Mouse (Mus musculus) heart, postnatal 0 days (tissue): ENCODE data around the gene Med27. TPM values are rescaled to one million over a fixed set of nuclear protein-coding genes. Genes with fewer than 3 reads are reported as not detected.

ENCODE experiments used
- ATAC-seq: fragments of 200-750 bp; cut with Nextera tagmentation; 2 replicates; pipeline ENCODE4 v1.8.0; 2017; ENCODE audit warnings: low read depth, moderate number of reproducible peaks, moderate library complexity; ENCODE audit not compliant: insufficient read depth
- DNase-seq: peaks from one replicate; pipeline ENCODE4 v3.0.0-alpha.2; 2016; ENCODE audit warnings: low spot score
- H3K27ac ChIP-seq: fragments of 300-500 bp; sonication (generic); 2 replicates; pipeline ENCODE4 v1.5.1; 2014; ENCODE audit warnings: low read depth, mild to moderate bottlenecking
- H3K27me3 ChIP-seq: fragments of 300-500 bp; sonication (generic); 2 replicates; pipeline ENCODE4 v1.6.1; 2014; ENCODE audit warnings: low read length, mixed read lengths; ENCODE audit not compliant: control insufficient read depth, insufficient read depth
- H3K36me3 ChIP-seq: fragments of 300-500 bp; sonication (generic); replicated peaks from 2 replicates; pipeline ENCODE4 v1.6.1; 2014; ENCODE audit warnings: low read length, mixed read lengths; ENCODE audit not compliant: control insufficient read depth, insufficient read depth
- H3K4me1 ChIP-seq: fragments of 300-500 bp; sonication (generic); 2 replicates; pipeline ENCODE4 v1.6.1; 2014; ENCODE audit warnings: antibody characterized with exemption; ENCODE audit not compliant: control insufficient read depth, insufficient read depth
- H3K4me2 ChIP-seq: fragments of 300-500 bp; sonication (generic); 2 replicates; pipeline ENCODE4 v1.6.1; 2014; ENCODE audit warnings: low read depth, mild to moderate bottlenecking, low read length, moderate library complexity
- H3K4me3 ChIP-seq: fragments of 300-500 bp; sonication (generic); 2 replicates; pipeline ENCODE4 v1.5.1; 2014; ENCODE audit warnings: low read depth, low read length
- H3K9ac ChIP-seq: fragments of 300-500 bp; sonication (generic); replicated peaks from 2 replicates; pipeline ENCODE4 v1.6.1; 2014; ENCODE audit warnings: low read depth, low read length, mixed read lengths
- H3K9me3 ChIP-seq: fragments of 300-500 bp; sonication (generic); replicated peaks from 2 replicates; pipeline ENCODE4 v1.6.1; 2016; ENCODE audit warnings: low read length; ENCODE audit not compliant: control insufficient read depth
- CTCF ChIP-seq: IDR thresholded peaks from 2 replicates; pipeline ENCODE4 v1.5.1; 2016; ENCODE audit warnings: antibody characterized with exemption, control low read depth, low read depth
- EP300 ChIP-seq: IDR thresholded peaks from 2 replicates; pipeline ENCODE4 v1.6.1; 2016; ENCODE audit warnings: antibody characterized with exemption, low read depth
- whole genome bisulfite sequencing: fragments of 180-500 bp; shearing (Covaris S2); extraction: QIAGEN DNeasy Blood & Tissue Kit; methylation state at CpG from one replicate; pipeline ENCODE4 v1.1.7; 2014; 5-methylcytosine and 5-hydroxymethylcytosine counted together
- polyA plus RNA-seq: library from polyadenylated mRNA; unstranded; fragments of >200 nt; fragmentation: Nextera tagmentation; extraction: Ambion mirVana; gene quantifications from 2 replicates; pipeline ENCODE4 v1.2.1, GENCODE M21; 2015
- total RNA-seq: library from RNA; depleted of rRNA; stranded (reverse); fragments of >200 nt; gene quantifications from 2 replicates; pipeline ENCODE4 v1.2.3, GENCODE M21; 2014; ENCODE audit warnings: low replicate concordance

Gene Med27
- total and polyA plus RNA-seq, 2 experiments from 2014 or later = 26.6 to 52.6 TPM

GRCm38 (mm10) chr2:29404931-29405330 lies 58.3 kb downstream of the Med27 start:
- no peaks in the 10 kb centered on the region for H3K36me3 ChIP-seq
- peak; percentile 1 for DNase-seq
- H3K4me2 ChIP-seq = no peak overlapping the region
- H3K27ac ChIP-seq = no peak overlapping the region
- H3K9me3 ChIP-seq = no peaks in the 10 kb centered on the region
- WGBS = 82% methylated on average over 10 of the region's 10 CpGs
- H3K9ac ChIP-seq = no peak overlapping the region
- H3K27me3 ChIP-seq = no peaks in the 10 kb centered on the region
- ATAC-seq = no peak
- no peak for TF ChIP-seq EP300
- no peak for TF ChIP-seq CTCF
- no peak overlapping the region for H3K4me3 ChIP-seq
- peaks cover 16% of the 10 kb centered on the region for H3K4me1 ChIP-seq

DNA sequence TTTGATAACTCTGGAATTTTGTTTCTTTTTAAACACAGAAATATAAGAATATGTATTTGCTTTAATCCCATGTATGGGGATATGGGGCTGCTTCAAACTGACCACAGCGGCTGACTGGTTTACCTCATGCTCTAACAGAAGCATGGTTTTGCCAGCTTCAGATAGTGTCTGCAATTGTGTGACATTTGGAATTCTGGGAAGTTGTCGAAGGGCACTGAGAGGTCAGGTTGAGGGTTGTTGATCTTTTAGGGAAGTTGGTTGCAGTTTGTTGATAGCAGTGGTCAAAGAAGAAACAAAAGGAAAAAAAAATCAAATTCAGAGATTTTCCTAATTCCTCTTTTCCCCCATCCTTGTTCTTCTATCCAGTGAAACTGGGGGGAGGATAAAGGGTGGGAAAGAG lies 59.2 kb downstream of the Med27 start:
- Histone ChIP-seq H3K27me3 (no peaks in the 10 kb centered on the region), H3K9ac (no peak overlapping the region), H3K4me1 (peaks cover 16% of the 10 kb centered on the region), H3K36me3 (no peaks in the 10 kb centered on the region), H3K9me3 (no peaks in the 10 kb centered on the region), H3K4me3 (no peak overlapping the region), H3K4me2 (no peak overlapping the region), H3K27ac (no peak overlapping the region)
- TF ChIP-seq CTCF (no peak), EP300 (no peak)
- 67% methylated on average over 2 of the region's 2 CpGs for WGBS
- ATAC-seq (no peak), DNase-seq (no peak)

DNA sequence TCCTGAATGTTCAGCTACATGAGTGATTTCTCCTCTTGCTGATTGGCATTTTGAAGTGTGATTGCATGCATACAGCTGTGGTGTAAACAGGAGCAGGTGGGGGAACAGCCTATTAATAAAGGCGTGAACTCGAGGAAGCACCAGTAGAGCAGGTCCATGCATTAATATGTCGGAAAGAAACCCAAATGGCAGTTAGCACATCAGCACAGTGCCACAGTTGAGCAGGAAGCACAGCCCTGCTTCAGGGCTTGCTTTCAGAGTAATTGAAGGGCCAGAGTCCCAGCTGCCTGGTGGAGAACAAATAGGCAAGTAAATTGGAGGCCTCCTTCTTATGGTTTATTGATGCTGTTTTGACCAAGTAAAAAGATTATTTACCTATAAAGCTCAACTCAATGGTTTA lies 60.7 kb downstream of the Med27 start:
- Histone ChIP-seq H3K4me2 (no peak overlapping the region), H3K27me3 (no peaks in the 10 kb centered on the region), H3K9ac (no peak overlapping the region), H3K9me3 (no peaks in the 10 kb centered on the region), H3K36me3 (no peaks in the 10 kb centered on the region), H3K4me1 (peaks cover 21% of the 10 kb centered on the region), H3K27ac (no peak overlapping the region), H3K4me3 (no peak overlapping the region)
- DNase-seq = no peak
- ATAC-seq = no peak
- 74% methylated on average over 3 of the region's 3 CpGs for WGBS
- TF ChIP-seq EP300 (no peak), CTCF (no peak)

DNA sequence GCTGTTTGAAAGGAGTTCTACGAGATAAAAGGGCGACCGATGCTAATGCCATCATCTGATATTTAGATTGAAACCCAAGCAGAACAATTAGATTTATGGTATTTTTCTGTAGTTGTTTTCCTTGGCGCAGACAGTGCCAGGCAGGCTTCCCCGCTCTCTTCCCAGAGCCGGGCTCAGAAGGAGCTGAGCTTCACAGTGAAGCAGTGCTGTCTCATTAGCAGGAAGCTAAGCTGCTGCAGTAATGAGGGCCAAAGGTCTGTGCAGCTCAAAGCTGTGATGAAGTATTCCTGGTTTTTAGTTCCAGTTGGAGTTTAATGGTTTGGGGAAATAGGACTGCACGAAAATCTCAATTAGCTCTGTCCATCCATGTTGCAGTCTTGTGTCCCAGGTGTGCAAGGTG lies 61.1 kb downstream of the Med27 start:
- whole genome bisulfite sequencing = 79% methylated on average over 7 of the region's 7 CpGs
- TF ChIP-seq CTCF (no peak), EP300 (no peak)
- Histone ChIP-seq H3K27me3 (no peaks in the 10 kb centered on the region), H3K9ac (no peak overlapping the region), H3K4me1 (peaks cover 26% of the 10 kb centered on the region), H3K36me3 (no peaks in the 10 kb centered on the region), H3K4me3 (no peak overlapping the region), H3K4me2 (no peak overlapping the region), H3K27ac (no peak overlapping the region), H3K9me3 (no peaks in the 10 kb centered on the region)
- DNase-seq = no peak
- no peak for ATAC-seq

DNA sequence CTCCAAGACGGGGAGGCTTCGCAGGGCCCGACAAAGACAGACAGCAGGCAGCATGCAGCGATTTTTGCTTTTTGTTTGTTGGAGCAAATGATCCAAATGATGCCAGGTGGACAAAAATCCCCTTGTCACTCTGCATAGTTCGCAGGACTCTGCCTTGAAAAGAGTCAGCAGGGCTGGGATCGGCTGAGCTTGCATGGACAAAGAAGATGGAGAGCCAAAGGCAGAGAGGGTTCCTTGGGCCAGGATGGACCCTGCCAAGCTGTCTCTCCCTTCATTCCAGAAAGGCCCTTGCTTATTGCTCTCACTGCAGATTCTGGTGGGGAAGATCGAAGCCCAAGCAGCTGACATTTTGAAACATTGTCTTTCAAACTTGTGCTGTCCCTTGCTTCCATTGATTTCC lies 64.3 kb downstream of the Med27 start:
- no peak for ATAC-seq
- WGBS = 96% methylated on average over 7 of the region's 7 CpGs
- Histone ChIP-seq H3K27me3 (no peaks in the 10 kb centered on the region), H3K4me3 (no peak overlapping the region), H3K4me1 (peaks cover 27% of the 10 kb centered on the region), H3K9ac (no peak overlapping the region), H3K9me3 (no peaks in the 10 kb centered on the region), H3K27ac (no peak overlapping the region), H3K4me2 (no peak overlapping the region), H3K36me3 (no peaks in the 10 kb centered on the region)
- no peak for DNase-seq
- TF ChIP-seq EP300 (no peak), CTCF (no peak)

DNA sequence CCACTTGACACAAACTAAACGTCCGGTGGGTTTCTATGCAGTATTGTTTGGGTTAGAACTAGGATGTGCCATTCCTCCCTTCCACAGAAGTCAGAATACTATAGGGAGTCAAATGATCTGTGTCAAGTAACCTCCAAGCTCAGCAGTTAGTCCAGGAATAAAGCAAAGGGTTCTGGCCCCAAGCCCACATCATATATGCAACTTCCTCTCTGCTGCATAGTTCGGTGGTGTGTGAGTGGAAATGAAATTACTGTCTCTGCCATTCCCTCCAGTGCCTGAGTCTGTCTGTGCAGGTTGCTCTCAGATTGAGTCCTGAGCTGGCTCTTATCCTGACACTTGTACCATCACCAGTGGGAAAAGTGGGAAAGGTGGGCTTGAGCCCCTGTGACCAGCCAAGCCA lies 65.8 kb downstream of the Med27 start:
- WGBS = 49% methylated on average over 3 of the region's 3 CpGs
- H3K4me3 ChIP-seq = no peak overlapping the region
- no peaks in the 10 kb centered on the region for H3K36me3 ChIP-seq
- DNase-seq (no peak), ATAC-seq (no peak)
- no peak overlapping the region for H3K4me2 ChIP-seq
- H3K27me3 ChIP-seq = no peaks in the 10 kb centered on the region
- H3K9ac ChIP-seq = no peak overlapping the region
- peaks cover 24% of the 10 kb centered on the region for H3K4me1 ChIP-seq
- TF ChIP-seq EP300 = no peak
- TF ChIP-seq CTCF = no peak
- H3K9me3 ChIP-seq = no peaks in the 10 kb centered on the region
- H3K27ac ChIP-seq = no peak overlapping the region
